Mouse (Mus musculus) inflammation-experienced regulatory T-cells, adult 6 months (primary cell): ENCODE measurements around the gene Socs3. TPM values are rescaled to one million over a fixed set of nuclear protein-coding genes. Genes with fewer than 3 reads are reported as not detected.

Source experiments
- ATAC-seq: one replicate; pipeline ENCODE4 v1.8.0; 2017
- polyA plus RNA-seq, 3 experiments: library from polyadenylated mRNA; unstranded; fragments of 100-300 nt; shearing (Covaris generic); gene quantifications; one replicate each; pipeline ENCODE4 v1.2.1; 2017

Gene Socs3
- polyA plus RNA-seq, 3 experiments from 2014 or later, result 21.7 to 47.4 (median 28.6) TPM

DNA sequence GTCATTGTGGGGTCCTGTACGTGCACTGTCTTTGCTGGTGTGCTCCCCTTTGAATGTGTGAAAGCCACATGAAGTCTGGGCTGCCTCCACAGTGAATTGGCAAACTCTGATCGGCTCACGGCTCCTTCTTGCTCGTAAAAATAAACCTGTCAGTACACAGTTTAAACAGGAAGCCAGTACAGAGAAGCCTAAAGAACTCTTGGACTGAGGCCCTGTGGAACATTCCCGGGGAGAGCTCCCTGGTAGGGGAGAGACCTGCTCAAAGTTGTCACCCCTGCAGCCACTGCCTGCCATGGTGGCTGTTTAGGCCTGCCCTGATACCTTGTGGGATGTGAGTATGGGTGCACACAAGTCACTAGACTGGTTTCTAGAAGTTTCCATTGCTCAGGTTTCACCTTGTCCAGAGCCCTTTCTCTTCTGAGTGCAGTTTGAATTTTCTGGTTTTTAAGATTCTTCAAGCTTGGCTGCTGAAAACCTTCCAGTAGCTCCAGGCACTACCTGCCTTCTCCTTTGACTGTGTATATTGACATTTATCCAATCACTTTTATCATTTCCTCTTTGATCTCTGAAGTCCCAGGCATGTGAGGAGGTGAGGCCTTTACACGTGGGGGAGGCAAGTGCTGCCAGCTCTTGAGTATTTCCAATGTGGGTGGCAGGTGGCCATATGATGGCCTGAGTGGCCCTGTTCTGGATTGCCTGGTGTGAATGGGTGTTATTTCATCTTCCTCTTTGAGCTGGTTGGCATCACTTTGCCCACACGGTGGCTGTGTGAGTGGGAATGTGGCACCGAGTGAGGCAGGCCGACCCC, 24.6 kb upstream of the Socs3 start:
- ATAC-seq, result peak; percentile 34

DNA sequence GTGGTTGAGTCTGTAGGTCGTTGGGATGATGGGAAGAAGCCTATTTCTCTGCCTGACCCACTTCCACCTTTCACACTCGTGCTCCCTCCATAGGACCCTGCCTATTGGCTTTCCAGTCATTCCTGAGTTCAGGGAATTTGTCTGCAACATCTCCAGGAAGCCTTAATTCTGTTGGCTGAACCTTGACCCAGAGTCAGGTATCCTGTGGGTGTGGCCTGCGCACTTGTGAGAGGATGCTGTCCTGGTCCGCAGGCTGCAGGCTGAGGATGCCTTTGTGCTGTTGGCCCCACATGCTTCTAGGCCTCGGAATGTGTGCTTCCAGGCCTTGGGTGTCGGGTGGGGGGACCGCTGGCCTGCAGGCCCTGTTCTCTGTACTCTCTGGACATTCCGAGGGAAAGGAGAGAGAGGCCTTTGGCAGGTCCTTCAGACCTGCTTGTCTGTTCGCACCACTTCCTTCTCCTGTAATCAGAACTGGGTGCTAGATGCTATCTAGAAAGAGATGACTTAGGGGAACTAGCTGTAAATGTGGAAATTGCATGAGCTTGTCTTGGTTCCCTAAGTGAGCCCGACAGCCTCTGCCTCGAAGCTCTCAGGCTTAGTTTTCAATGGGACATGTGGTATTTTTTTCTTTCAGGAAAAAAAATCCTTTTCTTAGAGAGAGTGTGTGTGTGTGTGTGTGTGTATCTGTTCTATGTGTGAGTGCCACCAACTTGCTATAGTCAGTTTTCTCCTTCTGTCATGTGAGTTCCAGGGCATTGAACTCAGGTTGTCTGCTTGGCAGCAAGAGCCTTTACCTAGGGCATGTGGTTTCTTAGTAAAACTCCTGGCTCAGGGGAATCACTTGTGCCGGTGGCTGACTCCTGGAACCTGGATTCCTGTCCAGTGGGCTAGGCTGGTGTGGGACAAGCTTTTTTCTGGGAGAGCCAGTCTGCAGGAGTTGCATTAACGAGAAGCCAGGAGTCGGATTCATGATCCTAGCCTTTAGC, 23.6 kb upstream of the Socs3 start:
- no peak for ATAC-seq

DNA sequence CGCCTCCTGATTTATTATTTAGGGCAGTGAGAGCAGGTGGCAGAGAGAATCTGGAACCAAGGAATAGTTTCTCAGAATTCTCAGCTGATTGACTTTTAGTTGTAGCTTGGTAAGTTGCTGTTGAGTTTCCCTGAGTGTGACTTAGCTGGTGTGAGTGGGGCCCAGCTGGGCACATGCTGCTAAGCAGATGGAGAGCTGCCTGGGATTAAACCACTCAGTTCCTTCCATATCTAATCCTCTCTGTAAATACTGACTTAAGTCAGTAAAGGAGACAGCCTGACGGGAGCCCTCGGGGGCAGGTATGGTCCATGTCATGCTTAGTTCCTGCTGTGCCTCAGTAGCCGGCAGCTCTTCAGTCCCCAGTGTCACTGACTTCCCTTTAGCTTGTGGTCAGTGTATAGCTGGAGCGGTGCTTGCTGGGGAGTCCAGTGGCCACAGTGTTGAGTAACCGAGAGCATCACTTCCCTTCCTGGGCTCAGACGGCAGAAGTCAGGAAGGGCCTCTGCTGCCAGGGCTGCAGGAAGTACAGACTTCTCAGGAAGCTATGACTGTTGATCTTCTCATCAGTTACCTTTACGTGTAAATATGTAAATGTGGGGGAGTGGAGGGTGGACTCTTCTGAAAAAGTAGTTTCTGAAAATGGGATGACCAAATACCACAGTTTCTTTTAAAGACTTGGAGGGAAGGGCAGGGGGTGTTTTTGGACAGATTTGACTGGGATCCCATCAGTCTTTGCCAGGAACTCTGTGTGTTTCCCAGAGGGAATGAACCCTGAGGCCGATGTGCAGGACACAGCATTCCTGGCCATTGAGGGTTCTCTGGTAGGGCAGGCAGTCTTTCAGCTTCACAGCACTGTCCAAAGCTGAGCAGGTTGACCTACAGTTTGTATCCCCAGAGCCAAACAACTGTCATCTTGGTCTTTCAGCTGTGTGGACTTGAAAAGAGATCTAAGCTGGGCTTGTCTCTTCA, 21.9 kb upstream of the Socs3 start:
- peak; percentile 57 for ATAC-seq

DNA sequence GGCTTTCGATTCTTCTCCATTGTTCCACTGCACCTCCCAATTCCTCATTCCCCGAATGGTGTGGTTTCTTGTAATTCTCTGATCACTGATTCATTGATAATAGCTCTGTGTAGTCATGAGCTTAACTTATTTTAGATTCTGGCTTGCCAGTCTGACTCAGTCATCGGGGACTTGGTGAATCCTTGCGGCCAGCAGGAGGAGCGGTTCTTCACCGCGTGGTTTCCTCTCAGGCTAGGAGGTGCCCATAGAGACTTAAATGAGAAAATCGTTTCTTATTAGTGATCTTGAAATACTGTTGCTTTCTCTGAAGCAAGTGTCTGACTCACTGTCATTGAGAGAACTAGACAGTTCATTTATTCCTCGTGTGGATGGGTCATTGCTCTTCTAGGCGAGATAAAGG, 20.1 kb upstream of the Socs3 start:
- peak; percentile 34 for ATAC-seq

DNA sequence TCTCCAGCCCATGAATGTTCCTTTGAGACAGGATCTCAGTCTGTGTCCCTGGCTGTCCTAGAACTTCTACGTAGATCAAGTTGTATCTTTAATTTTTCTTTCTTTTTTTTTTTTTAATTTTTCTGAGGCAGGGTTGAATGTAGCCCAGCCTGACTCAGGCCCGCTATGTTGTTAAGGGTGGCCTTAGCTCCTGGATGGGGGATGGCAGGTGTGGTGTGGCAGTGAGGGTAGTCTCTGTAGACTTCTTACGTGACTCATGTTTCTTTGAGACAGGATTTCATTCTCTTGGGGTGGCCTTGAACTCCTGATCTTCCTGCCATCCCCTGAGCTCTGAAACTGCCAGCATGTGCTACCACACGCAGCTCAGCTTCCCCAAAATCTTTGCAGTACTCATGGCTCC, 19.4 kb upstream of the Socs3 start:
- no peak for ATAC-seq

DNA sequence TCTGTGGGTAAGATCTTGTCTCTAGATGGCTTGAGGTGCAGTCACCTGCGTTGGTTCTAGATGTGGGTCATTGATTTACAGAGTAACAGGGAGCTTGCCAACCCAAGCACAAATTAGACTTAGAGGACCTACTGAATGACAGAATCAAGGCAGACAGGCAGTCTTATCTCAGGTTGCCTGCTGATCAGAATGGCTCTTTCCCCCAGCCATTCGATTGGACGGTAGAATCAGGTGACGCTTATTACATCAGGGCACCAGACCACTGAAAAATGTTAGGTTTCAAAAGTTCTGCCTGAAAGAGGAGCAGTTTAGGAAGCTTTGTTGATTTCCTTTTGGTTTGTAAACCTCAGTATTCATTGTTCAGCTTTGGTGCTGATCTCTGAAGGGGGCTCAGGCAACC, 18.1 kb upstream of the Socs3 start:
- no peak for ATAC-seq

DNA sequence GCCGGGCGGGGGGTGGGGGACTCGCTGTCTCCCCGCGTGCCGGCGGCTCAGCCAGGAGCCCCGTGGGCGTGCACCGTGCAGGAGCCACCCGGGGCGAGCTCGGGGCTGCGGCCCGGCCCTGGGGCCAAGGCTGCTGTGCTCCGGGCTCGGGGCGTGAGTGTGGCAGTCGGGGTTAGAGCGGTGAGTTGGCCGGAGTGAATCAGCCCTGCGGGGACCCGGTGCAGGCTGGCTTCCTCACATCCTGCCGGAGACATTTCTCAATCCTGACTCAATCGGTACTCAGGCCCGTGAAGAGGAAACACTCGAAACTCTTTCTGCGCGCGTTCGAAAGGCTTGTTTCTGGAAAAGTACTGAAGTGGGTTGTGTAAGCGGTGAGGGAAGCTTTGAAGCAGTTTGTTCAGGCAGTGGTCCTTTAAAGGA, 17.2 kb upstream of the Socs3 start:
- peak; percentile 44 for ATAC-seq

DNA sequence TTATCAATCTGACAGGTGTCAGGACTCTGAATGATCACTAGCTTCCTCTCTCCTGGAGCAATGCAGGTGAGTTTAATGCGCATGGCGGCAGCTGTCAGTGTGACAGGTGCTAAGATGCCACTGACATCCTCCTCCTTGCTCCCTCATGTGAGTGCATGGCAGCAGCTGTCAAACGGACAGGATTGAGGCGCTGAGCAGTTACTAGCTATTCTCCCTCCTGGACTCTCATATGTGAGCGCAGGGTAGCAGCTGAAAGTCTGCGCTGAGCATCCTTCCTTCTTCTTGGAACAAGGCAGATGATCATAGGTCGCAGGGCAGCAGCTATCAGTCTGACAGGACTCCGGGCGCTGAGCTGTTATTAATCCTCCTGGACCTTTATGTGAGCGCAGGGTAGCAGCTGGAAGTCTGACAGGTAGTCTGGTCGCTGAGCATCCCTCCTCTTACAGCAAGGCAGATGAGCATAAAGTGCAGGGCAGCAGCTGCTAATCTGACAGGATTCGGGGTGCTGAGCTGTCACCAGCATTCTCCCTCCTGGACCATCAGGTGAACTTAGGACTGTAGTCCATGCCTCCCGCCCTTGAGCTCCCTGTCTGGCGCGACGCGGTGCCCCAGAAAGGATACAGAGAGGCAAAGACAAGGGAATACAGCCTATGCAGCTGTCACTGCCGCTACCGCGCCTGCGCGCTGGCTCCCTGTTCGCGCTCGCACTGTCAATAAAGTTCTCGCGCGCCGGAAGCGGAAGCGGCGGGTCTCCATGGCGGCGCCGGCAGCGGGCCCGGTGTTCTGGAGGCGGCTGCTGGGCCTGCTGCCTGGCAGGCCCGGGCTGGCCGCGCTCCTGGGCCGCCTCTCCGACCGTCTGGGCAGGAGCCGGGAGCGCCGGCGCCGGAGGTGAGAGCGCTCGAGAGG, 16.5 kb upstream of the Socs3 start, which contains the start of gene Pgs1:
Gene Pgs1, plus strand, starts transcription at position 167 of the 906 bp plus-strand sequence.
- ATAC-seq, result peak; percentile 77

DNA sequence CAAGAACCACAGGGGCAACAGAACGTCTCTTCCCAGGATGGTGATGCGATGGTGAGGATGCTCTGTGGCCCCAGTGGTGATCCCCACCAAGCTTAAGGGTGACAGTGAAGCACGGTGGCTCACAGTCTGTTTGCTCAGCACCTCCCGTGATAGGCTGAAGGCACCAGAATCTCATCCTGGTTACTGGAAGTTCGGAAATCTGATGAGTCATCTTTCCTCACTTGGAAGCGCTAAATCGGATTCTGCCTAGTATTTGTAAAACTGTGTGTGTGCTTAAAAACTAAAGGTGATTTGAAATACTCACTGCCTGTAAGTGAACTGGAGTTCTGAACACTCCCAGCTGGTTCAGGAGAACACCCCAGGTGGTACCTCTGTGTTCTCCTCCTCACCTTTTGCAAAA, 13.9 kb upstream of the Socs3 start:
- no peak for ATAC-seq

DNA sequence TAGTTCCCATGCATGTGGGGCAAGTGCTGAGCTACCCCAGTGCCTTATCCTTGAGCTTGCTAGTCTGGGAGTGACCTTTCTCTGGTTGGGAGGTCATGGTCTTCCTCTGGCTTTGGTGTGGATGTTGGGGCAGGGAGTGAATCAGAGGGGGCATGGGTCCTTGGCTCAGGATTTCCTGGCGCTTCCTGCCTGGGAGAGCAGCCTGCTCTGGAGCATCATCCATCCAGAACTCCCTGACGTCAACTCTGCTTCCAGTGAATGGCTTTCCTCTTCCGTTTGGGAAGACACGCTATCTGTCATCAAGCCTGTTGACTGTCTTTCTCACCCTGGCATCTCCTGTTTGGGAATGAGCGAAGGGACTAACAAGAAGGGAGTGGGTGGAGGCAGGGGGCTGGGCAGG, 12.6 kb upstream of the Socs3 start:
- ATAC-seq, result no peak

DNA sequence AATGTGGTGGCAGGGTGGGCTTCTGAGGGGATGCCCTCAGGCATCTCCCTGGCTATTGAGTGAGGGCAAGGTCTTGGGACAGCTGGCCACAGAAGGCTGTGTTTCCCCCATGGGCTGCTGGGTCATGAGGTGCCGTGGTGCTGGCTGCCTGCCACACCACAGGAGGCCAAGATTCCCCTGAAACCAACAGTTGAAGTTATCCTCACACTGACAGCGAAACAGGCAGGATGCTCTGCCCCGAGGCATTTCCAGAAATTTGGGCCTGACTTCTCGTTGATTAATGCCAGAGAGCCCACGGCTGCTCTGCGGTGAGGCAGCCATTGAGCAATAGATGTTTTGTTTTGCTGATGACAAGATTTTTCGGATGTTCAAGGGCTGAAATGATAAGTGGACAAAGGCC, 9.5 kb upstream of the Socs3 start:
- no peak for ATAC-seq

DNA sequence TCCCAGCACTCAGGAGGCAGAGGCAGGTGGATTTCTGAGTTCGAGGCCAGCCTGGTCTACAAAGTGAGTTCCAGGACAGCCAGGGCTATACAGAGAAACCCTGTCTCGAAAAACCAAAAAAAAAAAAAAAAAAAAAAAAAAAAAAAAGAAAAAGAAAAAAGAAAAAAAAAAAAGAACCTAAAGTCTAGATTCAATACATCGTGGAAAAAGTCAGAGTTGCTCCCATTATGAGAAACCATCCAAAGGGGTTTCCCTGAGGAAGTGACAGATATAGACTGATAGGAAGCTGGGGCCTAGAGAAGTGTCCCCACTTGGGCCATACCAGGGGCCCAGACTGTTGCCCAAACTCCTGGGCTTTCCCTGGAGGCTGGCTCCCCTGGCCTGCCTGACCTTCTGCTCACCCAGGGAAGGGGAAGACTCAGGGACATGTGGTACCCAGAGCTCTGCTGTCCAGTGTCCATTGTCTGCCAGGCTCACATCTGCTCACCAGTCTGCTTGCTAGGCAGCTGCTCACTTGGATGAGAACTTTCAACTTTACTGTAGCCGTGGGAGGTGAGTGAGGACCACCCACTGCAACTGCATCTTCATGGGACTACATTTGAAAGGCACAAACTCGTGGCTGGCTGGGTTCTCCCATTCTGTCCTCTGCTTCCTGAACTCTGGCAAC, 8.0 kb upstream of the Socs3 start:
- ATAC-seq, result no peak

DNA sequence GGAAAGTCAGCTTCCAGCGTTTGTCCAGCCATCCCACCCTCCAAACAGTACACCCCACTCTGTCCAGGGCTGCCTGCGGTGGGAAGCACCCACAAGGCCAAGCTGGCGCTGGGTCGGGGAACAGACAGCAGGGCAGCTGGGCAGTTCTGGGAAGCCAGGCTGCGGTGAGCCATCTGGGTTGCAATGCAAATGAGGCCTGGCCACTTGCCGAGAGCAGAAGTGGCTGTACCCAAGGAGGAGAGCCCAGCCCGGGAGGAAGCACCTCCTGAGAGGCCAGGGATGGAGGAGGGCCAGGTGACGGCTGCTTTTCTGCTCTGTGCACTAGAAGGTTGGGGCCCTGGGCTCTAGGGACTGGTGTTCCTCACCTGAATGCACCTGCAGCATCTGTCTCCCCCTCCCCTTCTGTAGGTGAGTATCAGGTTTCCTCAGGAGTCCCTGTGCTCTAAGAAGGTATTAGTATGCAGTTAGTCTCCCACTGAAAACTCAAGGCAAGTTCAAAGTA, 6.3 kb upstream of the Socs3 start:
- ATAC-seq, result no peak

DNA sequence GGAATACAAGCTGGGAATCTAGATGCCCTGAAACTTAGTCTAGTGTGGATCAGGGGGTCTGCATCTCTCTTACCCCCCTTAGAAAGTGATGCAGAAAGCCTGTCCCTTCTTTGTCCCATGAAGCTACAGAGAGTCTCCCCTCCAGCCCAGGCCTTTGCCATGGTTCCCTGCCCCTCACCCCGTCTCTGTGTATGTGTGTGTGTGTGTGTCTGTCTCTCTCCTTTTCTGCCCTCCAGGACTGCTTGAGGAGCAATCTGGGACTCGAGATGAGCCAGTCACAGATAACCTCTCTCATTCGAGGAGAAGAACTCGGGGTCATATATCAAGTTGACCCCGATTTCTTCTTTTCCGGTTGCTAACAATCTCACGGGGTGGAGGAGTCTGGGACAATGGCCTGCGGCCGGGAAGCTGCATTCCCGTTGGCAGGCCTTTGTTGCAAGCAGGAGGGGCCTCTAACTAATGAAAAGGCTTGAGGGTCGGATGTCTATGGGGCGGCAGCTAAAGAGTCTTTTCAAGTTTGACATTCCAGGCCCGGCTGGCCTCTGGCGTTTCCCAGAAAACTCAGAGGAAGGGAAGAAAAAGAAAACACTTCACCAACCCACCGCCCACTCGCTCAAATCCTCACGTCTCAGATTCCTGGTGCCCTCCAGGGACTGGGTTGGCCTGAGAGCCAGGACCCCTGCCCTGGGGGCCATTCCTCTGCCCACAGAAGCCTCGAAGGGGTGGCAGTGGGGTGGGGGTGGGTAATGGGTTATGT, 5.5 kb upstream of the Socs3 start:
- ATAC-seq, result no peak

DNA sequence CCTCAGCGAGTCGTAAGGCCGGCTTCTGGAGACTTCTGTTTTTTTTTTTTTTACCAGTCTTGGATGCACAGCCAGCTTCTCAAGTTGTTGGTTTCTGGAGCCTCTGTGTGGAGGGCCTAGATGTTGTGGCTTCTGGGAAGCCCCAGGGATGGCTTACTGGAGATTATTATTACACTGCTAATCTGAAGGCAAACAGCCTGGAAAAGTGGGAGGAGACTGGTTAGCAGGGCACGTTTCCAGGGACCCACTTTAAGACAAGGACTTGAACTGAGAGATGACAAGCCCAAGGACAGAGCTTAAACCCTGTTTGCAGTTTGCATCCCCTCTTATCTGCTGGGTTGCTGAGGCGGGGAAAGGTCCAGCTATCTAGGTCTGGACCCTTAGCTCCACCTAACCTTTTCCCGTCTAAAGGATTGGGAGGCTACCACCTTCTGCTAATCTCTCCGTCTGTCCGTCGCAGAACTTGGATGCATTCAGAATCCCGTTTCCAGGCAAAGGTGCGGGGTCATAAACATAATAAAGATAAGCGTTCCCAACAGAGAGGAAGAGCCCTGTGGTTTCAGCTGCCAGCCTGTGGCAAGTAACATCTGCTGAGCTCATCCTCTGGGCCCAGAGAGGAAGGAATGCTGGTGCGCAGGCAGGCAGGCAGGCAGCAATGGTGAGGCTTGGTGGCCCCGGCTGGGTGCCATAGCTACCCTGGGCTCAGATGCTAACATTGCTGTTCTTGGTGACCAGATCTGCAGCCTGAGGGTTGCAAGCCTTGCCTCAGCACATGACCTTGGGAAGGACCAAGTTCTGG, 4.7 kb upstream of the Socs3 start:
- no peak for ATAC-seq

DNA sequence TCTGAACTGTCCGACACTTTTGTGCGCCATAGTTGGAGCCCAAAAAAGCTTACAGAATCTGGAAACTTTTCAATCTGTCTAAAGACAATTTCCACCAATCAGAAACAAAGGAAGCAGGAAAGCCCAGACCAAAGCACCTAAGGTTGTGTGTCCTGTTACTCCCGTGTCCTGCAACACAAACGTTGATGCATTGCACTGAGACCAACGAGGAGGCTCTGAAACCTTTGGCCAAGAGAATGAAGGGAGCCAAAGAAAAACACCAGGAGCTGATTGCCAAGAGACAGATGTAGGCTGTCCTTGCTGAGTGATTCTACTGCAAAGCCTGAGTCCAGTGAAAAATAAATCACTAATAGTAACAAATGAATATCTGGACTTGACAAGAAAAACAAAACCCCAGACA, 3.7 kb upstream of the Socs3 start:
- no peak for ATAC-seq

DNA sequence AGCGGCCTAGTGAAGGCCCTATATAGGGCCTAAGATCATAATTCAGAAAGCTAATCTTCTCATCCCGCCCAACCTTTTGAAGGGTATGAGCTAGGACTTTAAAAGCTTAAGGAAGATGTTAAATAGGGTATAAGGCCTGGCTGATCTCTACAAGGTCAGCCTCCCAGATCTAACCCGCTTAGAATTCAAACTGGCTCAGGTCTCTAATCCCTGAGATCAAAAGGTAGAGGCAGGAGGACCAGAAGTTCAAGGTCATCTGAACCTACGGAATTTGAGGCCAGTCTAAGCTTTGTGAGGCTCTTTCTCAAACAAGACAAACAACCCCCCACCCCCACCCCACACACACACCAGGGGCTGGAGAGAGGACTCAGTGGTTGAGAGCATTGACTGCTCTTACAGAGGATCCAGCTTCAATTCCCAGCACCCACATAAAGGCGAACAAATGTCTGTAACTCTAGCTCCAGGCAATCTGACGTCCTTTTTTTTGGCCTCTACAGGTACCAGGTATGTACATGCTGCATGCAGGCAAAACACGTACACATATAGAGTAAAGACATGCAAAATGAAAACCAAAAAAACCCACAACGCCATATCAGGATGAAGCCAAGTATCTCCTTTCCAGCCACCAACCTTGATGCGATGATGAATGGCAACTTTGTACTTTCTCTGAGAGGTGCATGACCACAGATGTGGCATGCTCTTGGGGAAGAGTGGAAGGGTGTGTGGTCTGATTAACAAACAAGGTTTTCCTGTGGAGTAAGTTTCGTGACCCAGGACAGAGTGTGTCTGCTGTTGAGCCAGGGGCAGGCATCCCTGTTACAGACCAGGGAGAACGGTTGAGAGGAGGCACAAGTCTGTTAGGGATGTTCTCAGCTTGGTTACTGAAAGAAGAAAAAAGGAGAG, 3.1 kb upstream of the Socs3 start:
- no peak for ATAC-seq
